Mouse (Mus musculus) liver, embryonic 14.5 days (tissue): Measurements from ENCODE around the gene Lhx2.

ENCODE experiments used
- CTCF ChIP-seq: IDR thresholded peaks from 2 replicates; pipeline ENCODE4 v1.5.1; 2016; ENCODE audit warnings: antibody characterized with exemption, low read depth, control low read depth
- EP300 ChIP-seq: IDR thresholded peaks from 2 replicates; pipeline ENCODE4 v1.6.1; 2016; ENCODE audit warnings: antibody characterized with exemption, low read depth

DNA sequence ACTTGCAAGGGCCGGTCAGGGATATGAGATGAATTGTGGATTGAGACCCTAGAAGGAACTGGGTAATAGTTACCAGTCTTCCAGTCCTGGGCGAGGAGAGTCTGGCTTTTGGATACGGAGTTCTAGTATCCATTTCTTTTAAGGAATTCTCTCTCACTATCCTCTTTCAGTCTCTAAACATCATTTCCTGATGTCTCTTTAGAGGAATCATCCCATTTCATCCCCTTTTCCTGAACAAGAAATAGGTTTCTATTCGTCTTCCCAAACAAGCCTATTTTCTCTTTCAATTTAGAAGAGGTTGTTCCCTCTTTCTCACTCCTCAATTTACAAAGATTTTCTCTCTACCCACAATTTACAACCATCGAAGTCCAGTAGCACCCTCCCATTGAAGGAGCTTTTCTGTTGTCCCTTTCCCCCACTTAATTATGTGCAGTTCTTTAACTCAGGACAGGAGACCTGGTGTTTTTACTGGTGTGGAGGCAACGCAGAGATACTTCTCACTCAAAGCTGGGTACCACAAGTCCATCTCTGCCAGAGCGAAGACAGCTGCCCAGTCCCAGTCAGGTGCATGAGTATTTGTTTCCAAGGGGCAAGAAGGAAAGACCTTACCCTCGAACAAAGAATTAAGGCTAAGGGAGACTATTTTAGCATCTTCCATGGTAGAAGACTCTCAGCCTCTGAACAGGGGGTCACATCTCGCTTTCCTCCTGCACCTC lies 987 bp downstream of the Lhx2 start:
- TF ChIP-seq CTCF: no peak
- TF ChIP-seq EP300: no peak
